Comparison of ENCODE assay signal across 9 mouse cellular contexts in the genomic region with DNA sequence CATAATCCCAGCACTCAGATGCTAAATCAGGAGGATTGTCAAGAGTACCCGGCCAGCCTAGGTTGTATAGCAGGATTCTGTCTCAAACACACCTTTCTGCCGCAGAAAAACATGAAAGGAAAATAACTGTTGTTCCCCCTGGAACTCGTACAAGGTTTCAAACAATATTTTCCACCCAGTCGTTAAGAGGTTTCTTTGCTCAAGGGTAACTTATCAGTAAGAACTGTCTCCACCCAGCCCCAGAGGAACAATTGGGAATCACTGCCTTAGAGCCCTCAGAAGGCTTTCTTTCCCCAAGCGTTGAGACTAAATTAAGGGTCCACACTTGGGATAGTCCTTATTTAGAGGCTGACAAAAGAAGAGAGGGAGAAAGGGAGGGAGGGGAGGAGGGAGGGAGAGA. TPM values are rescaled to one million over a fixed set of nuclear protein-coding genes. Genes with fewer than 3 reads are reported as not detected.
DNase-seq lines count a peak whose midpoint lies in the region; ATAC-seq lines count a peak whose summit lies in the region.
"Had no signal": no experiment of that assay in that cellular context is flagged by ENCODE, and none has a peak within 500 bp of the region (broad histone marks: within the 10 kb centered on the region; RNA-seq: fewer than 3 reads in every experiment).

No protein-coding gene starts in this region.

- H3K36me3 ChIP-seq in heart, embryonic 10.5 days = no peaks in the 10 kb centered on the region
- H3K36me3 ChIP-seq in hindbrain, embryonic 15.5 days = no peaks in the 10 kb centered on the region

- no peak for DNase-seq in heart, embryonic 10.5 days (ENCODE audit: low spot score)
- DNase-seq in heart, adult 8-10 months (ENCODE audit: low spot score) = no peak
- peak; percentile 41 for DNase-seq in naive thymus-derived CD4-positive, alpha-beta T cell, adult 2 months (ENCODE audit: low read depth)
- no peak for DNase-seq in left cerebral cortex, postnatal 25 days (ENCODE audit: low spot score in 2 of 2)
- DNase-seq in spleen, adult 18-20 months = no peak
- no peak for DNase-seq in layer of hippocampus, adult 8-10 months (ENCODE audit: low spot score in 2 of 2)

- 21% methylated on average over 5 of the region's 5 CpGs for WGBS in heart, embryonic 10.5 days
- WGBS in hindbrain, embryonic 15.5 days = 21% methylated on average over 5 of the region's 5 CpGs

- H3K4me1 ChIP-seq in heart, embryonic 10.5 days = peaks cover 71% of the 10 kb centered on the region
- H3K4me1 ChIP-seq in brown adipose tissue, adult 24 weeks (ENCODE audit: control insufficient read depth, insufficient read depth, insufficient read length, low read length) = peaks cover 15% of the 10 kb centered on the region
- H3K4me1 ChIP-seq in hindbrain, embryonic 15.5 days (replicated peaks) = peaks cover 40% of the 10 kb centered on the region

- no peak for ATAC-seq in hindbrain, embryonic 15.5 days (ENCODE audit: low FRiP score, low read depth)

- no peak overlapping the region for H3K4me2 ChIP-seq in hindbrain, embryonic 15.5 days

- H3K4me3 ChIP-seq in heart, embryonic 10.5 days = no peak overlapping the region
- no peak overlapping the region for H3K4me3 ChIP-seq in brown adipose tissue, adult 24 weeks (ENCODE audit: insufficient read depth, low read depth, low read length)
- no peak overlapping the region for H3K4me3 ChIP-seq in hindbrain, embryonic 15.5 days

- intact Hi-C loops in left cerebral cortex, postnatal 25 days (cut with DNase I) = no loop called here

- H3K9me3 ChIP-seq in heart, embryonic 10.5 days = no peaks in the 10 kb centered on the region
- H3K9me3 ChIP-seq in hindbrain, embryonic 15.5 days = no peaks in the 10 kb centered on the region

- H3K27ac ChIP-seq in heart, embryonic 10.5 days = peak overlapping the region; percentile 93
- H3K27ac ChIP-seq in brown adipose tissue, adult 24 weeks (replicated peaks; ENCODE audit: low read depth, low read length) = peak overlapping the region; percentile 40
- peak overlapping the region; percentile 89 for H3K27ac ChIP-seq in hindbrain, embryonic 15.5 days (replicated peaks)

- H3K9ac ChIP-seq in hindbrain, embryonic 15.5 days = no peak overlapping the region

- H3K27me3 ChIP-seq in heart, embryonic 10.5 days (ENCODE audit: insufficient read depth, poor library complexity, severe bottlenecking) = no peaks in the 10 kb centered on the region
- no peaks in the 10 kb centered on the region for H3K27me3 ChIP-seq in hindbrain, embryonic 15.5 days

RNA-seq across cellular contexts. Expression of a gene that starts 34.4 kb away (rescaled TPM):
- 37.7 and 42.4 TPM in 2 replicates for polyA plus RNA-seq in heart, embryonic 10.5 days (2016; fragmentation: Nextera tagmentation; extraction: Ambion mirVana)
- 10 to 100 TPM; 68.3 to 94.1 (median 76.8) TPM for total RNA-seq in heart, adult 8-10 months (2022)
- polyA plus RNA-seq in brown adipose tissue, adult 24 weeks (2012; ENCODE audit: insufficient read depth, insufficient read length, missing spikeins) = 13.8 and 15.4 TPM in 2 replicates
- polyA plus RNA-seq in hindbrain, embryonic 15.5 days (2015; fragmentation: Nextera tagmentation; extraction: Ambion mirVana) = 36.1 and 43.7 TPM in 2 replicates
- 100 to 1,000 TPM; 108 to 125 TPM for total RNA-seq in left cerebral cortex, postnatal 25 days (2021)
- 100 to 1,000 TPM in 1 of 4 experiments, 10 to 100 TPM in 3; 90.9 to 100 (median 97.0) TPM for total RNA-seq in layer of hippocampus, adult 8-10 months (2022)

RNA-seq across cellular contexts. Expression of a gene that starts 56.2 kb away (rescaled TPM):
- polyA plus RNA-seq in heart, embryonic 10.5 days (2016; fragmentation: Nextera tagmentation; extraction: Ambion mirVana) = 0.11 TPM in 1 of 2 replicates, not detected in the other
- not detected for total RNA-seq in heart, adult 8-10 months (2022)
- not detected in 2 replicates for polyA plus RNA-seq in brown adipose tissue, adult 24 weeks (2012; ENCODE audit: insufficient read depth, insufficient read length, missing spikeins)
- not detected in 2 replicates for polyA plus RNA-seq in hindbrain, embryonic 15.5 days (2015; fragmentation: Nextera tagmentation; extraction: Ambion mirVana)
- not detected for total RNA-seq in left cerebral cortex, postnatal 25 days (2021)
- not detected for total RNA-seq in layer of hippocampus, adult 8-10 months (2022)
- polyA plus RNA-seq: large intestine, adult 2 months had no signal

Comparison
In these comparisons a context has a peak if more than half of its experiments do, and no peak if none do; other contexts are left out.
1. H3K27ac ChIP-seq: peak in every context shown above with its lines; median percentile 93 in heart, embryonic 10.5 days; 89 in hindbrain, embryonic 15.5 days; 40 in brown adipose tissue, adult 24 weeks.